Mouse (Mus musculus) small intestine, adult 2 months (tissue): ENCODE results near the gene Pemt.

Source experiments
- CTCF ChIP-seq: fragments of 200-500 bp; IDR thresholded peaks from 2 replicates; pipeline ENCODE4 v1.5.1; 2012; ENCODE audit warnings: low read depth, mild to moderate bottlenecking, control low read depth, inconsistent platforms, low read length, moderate library complexity, mixed read lengths; ENCODE audit not compliant: insufficient replicate concordance, insufficient read length; ENCODE audit errors: extremely low read depth
- POLR2A ChIP-seq: fragments of 200-500 bp; IDR thresholded peaks from 2 replicates; pipeline ENCODE4 v1.6.1; 2012; ENCODE audit warnings: low read depth, mild to moderate bottlenecking, control low read depth, inconsistent platforms, low read length, moderate library complexity

DNA sequence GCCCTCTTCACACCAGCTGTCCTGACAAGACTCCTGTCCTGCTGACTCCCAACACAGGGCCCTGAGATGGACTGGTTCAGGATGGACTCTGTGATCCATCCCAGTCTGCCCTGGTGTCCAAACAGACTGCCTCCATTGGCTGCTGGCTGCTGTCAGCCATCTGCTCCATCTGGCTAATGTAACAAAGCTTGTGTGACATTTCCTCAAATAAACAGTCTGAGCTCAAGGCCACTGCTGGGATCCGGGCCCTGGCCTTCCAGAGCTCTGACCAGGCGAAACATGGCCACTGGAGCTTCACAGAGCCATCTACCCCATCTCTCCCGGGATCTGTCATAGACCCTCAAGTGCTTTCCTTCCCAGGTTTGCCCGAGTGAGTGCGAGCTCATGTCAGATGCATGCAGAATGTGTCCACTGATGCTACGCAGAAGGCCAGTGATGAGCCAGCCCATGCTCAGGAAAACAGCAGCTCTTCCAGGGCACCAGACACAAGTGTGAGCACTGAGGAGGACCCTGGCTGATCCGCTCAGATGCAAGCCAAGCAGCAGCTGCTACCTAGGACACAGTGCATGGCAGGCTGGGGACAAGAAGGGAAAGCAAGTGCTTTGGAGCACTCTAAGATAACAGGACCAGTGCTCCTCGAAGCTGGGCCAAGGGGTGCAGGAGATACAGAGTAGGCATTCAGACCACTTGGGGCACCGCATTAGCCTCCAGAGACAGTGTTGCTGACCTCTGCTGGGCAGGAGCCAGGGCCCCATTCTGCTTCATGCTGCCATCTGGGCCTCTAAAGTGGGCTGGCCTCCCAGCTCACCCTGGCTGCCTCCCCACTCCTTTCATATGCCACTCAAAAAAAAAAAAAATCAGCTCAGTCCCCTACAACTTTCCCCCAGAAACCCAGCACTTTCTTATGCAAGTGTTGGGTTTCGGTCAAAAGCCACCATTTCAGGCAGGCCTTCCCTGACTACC lies 18.1 kb downstream of the Pemt start:
- TF ChIP-seq CTCF (no peak), POLR2A (no peak)
